Comparison of ENCODE assay signal across 17 mouse cellular contexts in the genomic region with DNA sequence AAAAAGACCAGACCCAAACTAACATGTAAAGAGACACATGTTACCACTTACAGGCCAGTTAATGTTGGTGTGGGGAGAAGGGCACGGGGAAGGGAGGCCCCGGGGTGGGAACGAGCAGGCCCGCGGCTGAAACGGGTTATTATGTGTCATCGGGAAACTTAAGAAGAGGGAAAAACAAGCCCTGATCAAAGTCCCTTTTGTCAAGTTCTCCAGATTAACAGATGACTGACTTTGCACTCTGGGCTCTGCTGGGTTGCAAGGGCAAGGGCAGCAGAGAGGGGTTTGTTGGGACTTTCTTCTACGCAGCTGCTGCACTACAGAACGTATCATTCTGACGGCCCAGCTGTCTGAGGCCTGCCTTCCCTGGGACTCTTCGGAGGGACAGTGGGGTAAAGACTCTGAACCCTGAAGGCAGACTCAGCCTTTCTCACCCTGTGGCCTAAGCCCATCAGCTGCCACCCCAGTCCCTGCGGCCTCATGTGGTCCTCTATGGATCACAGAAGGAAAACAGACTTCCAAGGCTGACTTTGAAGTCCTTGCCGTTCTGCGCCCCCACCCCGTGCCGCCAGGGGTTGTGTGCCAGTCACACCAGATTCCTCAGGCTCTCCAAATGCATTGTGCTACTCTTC.
DNase-seq lines count a peak whose midpoint lies in the region; ATAC-seq and TF ChIP-seq lines count a peak whose summit lies in the region.
"Had no signal": no experiment of that assay in that cellular context is flagged by ENCODE, and none has a peak within 500 bp of the region (broad histone marks: within the 10 kb centered on the region; RNA-seq: fewer than 3 reads in every experiment).

No protein-coding gene starts in this region.

- ATAC-seq in heart, embryonic 12.5 days (ENCODE audit: insufficient number of reproducible peaks, low FRiP score): no peak
- peak; percentile 71 for ATAC-seq in embryonic facial prominence, embryonic 15.5 days (ENCODE audit: insufficient number of reproducible peaks, low FRiP score, low TSS enrichment, low read depth)
- 0 out of 2 replicates have a peak, but pooled peaks have one; percentile 39 for ATAC-seq in kidney, embryonic 16.5 days (ENCODE audit: low FRiP score, low TSS enrichment)
- ATAC-seq in heart, embryonic 11.5 days (replicated peaks; ENCODE audit: insufficient number of reproducible peaks, low FRiP score, low TSS enrichment): no peak
- ATAC-seq: forebrain, embryonic 15.5 days; hindbrain, postnatal 0 days had no signal

- no peak overlapping the region for H3K9ac ChIP-seq in heart, embryonic 12.5 days
- no peak overlapping the region for H3K9ac ChIP-seq in embryonic facial prominence, embryonic 15.5 days
- H3K9ac ChIP-seq in kidney, embryonic 16.5 days (replicated peaks; ENCODE audit: low read length): no peak overlapping the region
- no peak overlapping the region for H3K9ac ChIP-seq in heart, embryonic 11.5 days (ENCODE audit: low read depth, low read length)
- H3K9ac ChIP-seq: forebrain, embryonic 15.5 days; heart, embryonic 15.5 days; lung, embryonic 15.5 days had no signal

- DNase-seq in heart, embryonic 10.5 days (ENCODE audit: low spot score): no peak
- DNase-seq in mesoderm, embryonic 11.5 days (ENCODE audit: low read depth, low spot score): peak; percentile 44
- no peak for DNase-seq in cerebellum, adult 2 months
- no peak for DNase-seq in layer of hippocampus, adult 9-10 months (ENCODE audit: low spot score)
- DNase-seq: adrenal gland, postnatal 14 days; gastrocnemius, postnatal 25 days; liver had no signal

- no peak overlapping the region for H3K4me2 ChIP-seq in heart, embryonic 12.5 days
- no peak overlapping the region for H3K4me2 ChIP-seq in embryonic facial prominence, embryonic 15.5 days (replicated peaks)
- no peak overlapping the region for H3K4me2 ChIP-seq in kidney, embryonic 16.5 days (replicated peaks; ENCODE audit: low read depth, low read length)
- no peak overlapping the region for H3K4me2 ChIP-seq in heart, embryonic 11.5 days
- H3K4me2 ChIP-seq: forebrain, embryonic 15.5 days; heart, embryonic 15.5 days; lung, embryonic 15.5 days had no signal

- peak overlapping the region; percentile 36; the same call in 1 of the 2 replicates for H3K27ac ChIP-seq in heart, embryonic 10.5 days
- no peak overlapping the region for H3K27ac ChIP-seq in heart, embryonic 12.5 days (ENCODE audit: poor library complexity, severe bottlenecking)
- peak overlapping the region; percentile 72 for H3K27ac ChIP-seq in embryonic facial prominence, embryonic 15.5 days (replicated peaks)
- H3K27ac ChIP-seq in kidney, embryonic 16.5 days (ENCODE audit: low read length): no peak overlapping the region
- H3K27ac ChIP-seq in heart, embryonic 11.5 days (ENCODE audit: low read depth, low read length): no peak overlapping the region
- H3K27ac ChIP-seq in cerebellum, adult 2 months (ENCODE audit: insufficient read depth, low read length): no peak overlapping the region
- H3K27ac ChIP-seq: forebrain, embryonic 15.5 days; heart, embryonic 15.5 days; hindbrain, postnatal 0 days; lung, embryonic 15.5 days had no signal

- H3K27me3 ChIP-seq in heart, embryonic 10.5 days (ENCODE audit: insufficient read depth, poor library complexity, severe bottlenecking): no peaks in the 10 kb centered on the region
- H3K27me3 ChIP-seq in heart, embryonic 12.5 days (replicated peaks): peaks cover 8% of the 10 kb centered on the region; the same call in 1 of the 2 replicates
- H3K27me3 ChIP-seq in embryonic facial prominence, embryonic 15.5 days: no peaks in the 10 kb centered on the region
- no peaks in the 10 kb centered on the region for H3K27me3 ChIP-seq in kidney, embryonic 16.5 days (ENCODE audit: insufficient read depth, low read length)
- no peaks in the 10 kb centered on the region for H3K27me3 ChIP-seq in heart, embryonic 11.5 days (ENCODE audit: control insufficient read depth, insufficient read depth, low read length)
- no peaks in the 10 kb centered on the region for H3K27me3 ChIP-seq in cerebellum, adult 2 months (ENCODE audit: control insufficient read depth, insufficient read depth, low read length)
- H3K27me3 ChIP-seq: forebrain, embryonic 15.5 days; lung, embryonic 15.5 days had no signal

- no peak for TF ChIP-seq CTCF in cerebellum, adult 2 months (IDR thresholded peaks at IDR 0.05; ENCODE audit: borderline replicate concordance, insufficient read depth, low read depth, low read length)

- H3K9me3 ChIP-seq in heart, embryonic 10.5 days: no peaks in the 10 kb centered on the region
- H3K9me3 ChIP-seq in heart, embryonic 12.5 days (replicated peaks): 0 out of 2 replicates have a peak, but pooled peaks cover 5% of the 10 kb centered on the region
- H3K9me3 ChIP-seq in embryonic facial prominence, embryonic 15.5 days (replicated peaks): no peaks in the 10 kb centered on the region
- H3K9me3 ChIP-seq in kidney, embryonic 16.5 days (ENCODE audit: low read length): no peaks in the 10 kb centered on the region
- 0 out of 2 replicates have a peak, but pooled peaks cover 3% of the 10 kb centered on the region for H3K9me3 ChIP-seq in heart, embryonic 11.5 days (replicated peaks; ENCODE audit: control insufficient read depth, low read length)
- H3K9me3 ChIP-seq: forebrain, embryonic 15.5 days; heart, embryonic 15.5 days; lung, embryonic 15.5 days had no signal

- H3K4me1 ChIP-seq in heart, embryonic 10.5 days: peaks cover 32% of the 10 kb centered on the region
- peaks cover 20% of the 10 kb centered on the region for H3K4me1 ChIP-seq in heart, embryonic 12.5 days (replicated peaks)
- peaks cover 40% of the 10 kb centered on the region for H3K4me1 ChIP-seq in embryonic facial prominence, embryonic 15.5 days
- peaks cover 32% of the 10 kb centered on the region for H3K4me1 ChIP-seq in kidney, embryonic 16.5 days (ENCODE audit: insufficient read depth, low read length)
- peaks cover 16% of the 10 kb centered on the region for H3K4me1 ChIP-seq in heart, embryonic 11.5 days (ENCODE audit: control insufficient read depth, insufficient read depth, low read length)
- H3K4me1 ChIP-seq in cerebellum, adult 2 months (ENCODE audit: control insufficient read depth, insufficient read depth, low read length): peaks cover 5% of the 10 kb centered on the region

- no peak overlapping the region for H3K4me3 ChIP-seq in heart, embryonic 10.5 days
- no peak overlapping the region for H3K4me3 ChIP-seq in heart, embryonic 12.5 days
- no peak overlapping the region for H3K4me3 ChIP-seq in embryonic facial prominence, embryonic 15.5 days (replicated peaks)
- H3K4me3 ChIP-seq in kidney, embryonic 16.5 days (ENCODE audit: low read length): no peak overlapping the region
- H3K4me3 ChIP-seq in heart, embryonic 11.5 days (ENCODE audit: low read depth, low read length): no peak overlapping the region
- H3K4me3 ChIP-seq in cerebellum, adult 2 months (replicated peaks; ENCODE audit: insufficient read depth, low read depth, low read length): no peak overlapping the region
- H3K4me3 ChIP-seq: forebrain, embryonic 15.5 days; heart, embryonic 15.5 days; lung, embryonic 15.5 days; megakaryocyte, embryonic 14.5 days; myocyte had no signal

- TF ChIP-seq POLR2A in cerebellum, adult 2 months (IDR thresholded peaks at IDR 0.05; ENCODE audit: borderline replicate concordance, insufficient read depth, low read length): no peak

- no peaks in the 10 kb centered on the region for H3K36me3 ChIP-seq in heart, embryonic 10.5 days
- no peaks in the 10 kb centered on the region for H3K36me3 ChIP-seq in heart, embryonic 12.5 days
- H3K36me3 ChIP-seq in embryonic facial prominence, embryonic 15.5 days: no peaks in the 10 kb centered on the region
- H3K36me3 ChIP-seq in kidney, embryonic 16.5 days (ENCODE audit: insufficient read depth, low read length): no peaks in the 10 kb centered on the region
- H3K36me3 ChIP-seq in heart, embryonic 11.5 days (ENCODE audit: control insufficient read depth, insufficient read depth, low read length): no peaks in the 10 kb centered on the region
- H3K36me3 ChIP-seq: forebrain, embryonic 15.5 days; heart, embryonic 15.5 days; lung, embryonic 15.5 days had no signal

- 59% methylated on average over 16 of the region's 16 CpGs for WGBS in heart, embryonic 10.5 days
- WGBS in heart, embryonic 12.5 days: 59% methylated on average over 16 of the region's 16 CpGs
- 22% methylated on average over 16 of the region's 16 CpGs for WGBS in embryonic facial prominence, embryonic 15.5 days
- WGBS in kidney, embryonic 16.5 days: 30% methylated on average over 16 of the region's 16 CpGs
- 60% methylated on average over 16 of the region's 16 CpGs for WGBS in heart, embryonic 11.5 days (ENCODE audit: insufficient replicate concordance)
- WGBS in cerebellum, adult 2 months: 87% methylated on average over 16 of the region's 16 CpGs

Comparison
In these comparisons a context has a peak if more than half of its experiments do, and no peak if none do; other contexts are left out.
1. H3K27ac ChIP-seq: peak in heart, embryonic 10.5 days (single experiment) and embryonic facial prominence, embryonic 15.5 days (single experiment); none in heart, embryonic 12.5 days (single experiment), kidney, embryonic 16.5 days (single experiment), heart, embryonic 11.5 days (single experiment) and cerebellum, adult 2 months (single experiment).
2. ATAC-seq: peak in embryonic facial prominence, embryonic 15.5 days (single experiment) and kidney, embryonic 16.5 days (single experiment); none in heart, embryonic 12.5 days (single experiment) and heart, embryonic 11.5 days (single experiment).